Mouse (Mus musculus) CH12F3 (cell line): ENCODE measurements around the gene Urb2.
"Not testable (repeated sequence)": the region's sequence is repeated elsewhere in the genome, so short reads cannot be mapped to it uniquely, and the experiment has no call there.

Experiments used
- in situ Hi-C: fragments of 300-500 bp; cut with MboI; formaldehyde crosslinking; loops from 2 replicates; pipeline ENCODE4 v1.14.3; 2020; ENCODE audit warnings: low sequenced_read_pairs

The Urb2 gene

DNA sequence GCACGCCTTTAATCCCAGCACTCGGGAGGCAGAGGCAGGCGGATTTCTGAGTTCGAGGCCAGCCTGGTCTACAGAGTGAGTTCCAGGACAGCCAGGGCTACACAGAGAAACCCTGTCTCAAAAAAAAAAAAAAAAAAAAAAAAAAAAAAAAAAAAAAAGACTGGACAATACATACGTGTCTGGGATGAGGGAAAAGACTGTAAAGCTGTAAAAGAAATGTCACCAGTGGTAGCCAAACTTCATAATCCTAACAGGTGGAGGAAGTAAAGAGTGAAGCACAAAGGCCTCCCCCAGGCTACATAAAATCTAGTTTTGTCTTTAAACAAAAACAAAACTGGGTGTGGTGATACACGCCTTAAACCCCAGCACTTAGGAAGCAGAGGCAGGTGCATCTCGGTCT lies 7.0 kb upstream of the Urb2 start:
- in situ Hi-C loops = not testable (repeated sequence)

DNA sequence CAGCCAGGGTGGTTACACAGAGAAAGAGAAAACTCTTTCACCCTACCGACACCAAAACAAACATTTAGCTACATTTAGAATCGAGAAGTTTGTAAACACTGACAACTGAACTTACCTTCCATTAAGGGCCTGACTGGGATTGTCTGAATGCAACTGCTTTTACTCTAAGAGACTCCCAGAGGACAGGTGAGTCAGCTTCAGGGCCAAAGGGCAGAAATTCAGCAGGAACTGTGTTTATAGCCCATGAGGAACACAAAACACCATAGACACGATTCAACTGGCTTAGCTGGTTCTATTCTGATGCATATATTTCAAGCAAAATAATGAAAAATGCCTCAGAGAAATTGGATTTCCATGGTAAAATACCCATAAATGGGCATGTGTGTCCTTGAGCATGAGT lies 6.6 kb upstream of the Urb2 start:
- in situ Hi-C loops = no loop called here

DNA sequence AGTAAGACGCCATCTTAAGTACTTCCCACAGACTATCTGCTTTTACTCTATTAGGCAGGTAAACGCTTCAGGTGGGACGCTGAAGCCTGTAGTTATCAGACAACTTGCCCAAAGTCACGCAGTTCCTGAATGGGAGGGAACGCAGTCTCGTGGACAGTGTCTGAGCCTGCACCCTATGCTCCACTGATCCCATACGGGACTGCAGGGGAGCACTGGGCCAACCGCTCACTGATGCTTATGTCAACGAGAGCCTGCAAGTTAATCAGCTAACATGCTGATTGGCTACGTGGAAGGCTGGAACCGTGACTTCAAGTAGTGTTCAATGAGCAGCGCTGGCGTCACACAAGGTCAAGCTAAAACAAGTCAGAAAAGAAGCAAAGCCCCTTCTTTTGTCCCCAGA lies 1.5 kb upstream of the Urb2 start:
- in situ Hi-C loops = no loop called here

DNA sequence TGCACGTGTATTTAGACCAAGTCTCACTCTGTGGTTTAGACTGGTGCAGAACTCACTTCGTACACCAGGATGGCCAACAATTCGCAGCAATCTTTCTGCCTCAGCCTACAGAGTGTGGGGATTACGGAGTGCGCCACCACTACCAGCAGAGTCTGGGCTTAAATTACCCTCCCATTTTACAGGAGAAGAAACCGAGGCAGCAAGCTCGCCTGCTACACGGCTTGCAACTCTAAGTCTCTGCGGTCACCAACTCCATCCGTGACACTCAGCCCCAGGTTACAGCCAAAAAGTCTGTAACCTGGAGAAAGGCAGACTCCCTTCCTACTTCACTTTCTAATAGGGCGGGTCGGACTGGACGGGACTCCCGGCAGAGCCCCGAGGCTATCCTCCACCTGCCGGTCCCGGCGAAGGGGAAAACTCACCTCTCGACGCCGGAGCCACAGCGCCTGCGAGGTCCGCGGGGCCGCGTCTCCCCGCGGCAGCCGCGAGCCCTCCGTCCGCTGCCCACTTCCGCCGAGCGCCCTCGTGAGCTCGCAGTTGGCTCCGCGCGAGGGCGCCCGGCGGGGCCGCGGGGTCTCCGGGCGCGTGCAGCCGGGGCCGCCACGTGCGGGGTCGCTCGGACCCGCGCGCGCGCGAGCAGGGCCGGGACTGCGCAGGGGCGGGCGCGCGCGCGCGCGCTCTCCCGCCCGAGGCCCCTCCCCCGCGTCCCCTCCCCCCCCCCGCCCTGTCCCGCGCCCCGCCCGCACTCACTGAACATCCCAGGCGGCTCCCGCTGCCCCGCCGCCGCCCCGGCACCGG lies 670 bp upstream of the Urb2 start:
- in situ Hi-C loops = no loop called here

DNA sequence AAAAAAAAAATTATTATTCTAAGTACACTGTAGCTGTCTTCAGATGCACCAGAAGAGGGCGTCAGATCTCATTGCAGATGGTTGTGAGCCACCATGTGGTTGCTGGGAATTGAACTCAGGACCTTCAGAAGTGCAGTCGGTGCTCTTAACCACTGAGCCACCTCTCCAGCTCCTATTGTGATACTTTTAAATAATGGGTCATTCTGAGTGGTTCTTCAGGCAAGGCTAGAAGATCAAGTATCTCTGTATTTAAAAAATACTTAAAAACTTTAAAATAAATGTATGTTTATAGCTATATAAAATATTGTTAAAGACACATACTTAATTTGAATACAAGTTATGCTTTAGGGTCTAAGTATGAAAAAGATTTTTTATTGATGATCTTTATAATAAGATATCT lies 5.0 kb downstream of the Urb2 start:
- in situ Hi-C loops = not testable (repeated sequence)

DNA sequence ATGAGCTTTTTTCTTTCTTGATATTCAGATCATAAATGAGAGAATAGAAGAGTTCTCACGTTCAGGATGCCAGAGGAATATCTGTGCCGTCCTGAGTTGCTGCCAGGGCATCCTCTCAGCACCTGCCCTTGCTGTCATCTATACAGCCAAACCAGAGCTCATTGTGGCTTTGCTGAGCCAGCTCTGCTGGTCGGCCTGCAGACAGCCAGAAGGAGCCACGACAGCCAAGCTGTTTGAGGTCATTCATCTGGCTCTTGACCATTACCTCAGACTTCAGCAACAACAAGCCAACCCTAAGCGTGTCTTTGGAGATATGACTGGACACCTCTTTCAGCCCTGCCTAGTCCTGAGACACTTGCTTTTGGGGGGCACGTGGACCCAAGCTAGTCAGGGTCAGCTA lies 6.5 kb downstream of the Urb2 start:
- in situ Hi-C loops = no loop called here

DNA sequence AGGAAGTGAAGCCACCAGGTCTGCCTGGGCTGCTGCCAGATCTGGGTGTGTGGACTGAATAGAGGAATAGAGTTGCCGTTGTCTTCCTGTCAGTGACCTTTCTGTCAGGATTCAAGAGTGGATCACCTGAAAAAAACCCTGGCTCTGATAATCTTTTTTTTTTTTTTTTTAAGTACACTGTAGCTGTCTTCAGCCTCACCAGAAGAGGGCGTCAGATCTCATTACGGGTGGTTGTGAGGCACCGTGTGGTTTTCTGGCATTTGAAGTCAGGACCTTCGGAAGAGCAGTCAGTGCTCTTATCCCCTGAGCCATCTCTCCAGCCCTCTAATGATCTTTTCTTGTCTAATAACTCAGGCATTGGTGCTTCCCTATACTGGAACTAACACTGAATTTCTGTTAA lies 12.1 kb downstream of the Urb2 start:
- in situ Hi-C loops = no loop called here

DNA sequence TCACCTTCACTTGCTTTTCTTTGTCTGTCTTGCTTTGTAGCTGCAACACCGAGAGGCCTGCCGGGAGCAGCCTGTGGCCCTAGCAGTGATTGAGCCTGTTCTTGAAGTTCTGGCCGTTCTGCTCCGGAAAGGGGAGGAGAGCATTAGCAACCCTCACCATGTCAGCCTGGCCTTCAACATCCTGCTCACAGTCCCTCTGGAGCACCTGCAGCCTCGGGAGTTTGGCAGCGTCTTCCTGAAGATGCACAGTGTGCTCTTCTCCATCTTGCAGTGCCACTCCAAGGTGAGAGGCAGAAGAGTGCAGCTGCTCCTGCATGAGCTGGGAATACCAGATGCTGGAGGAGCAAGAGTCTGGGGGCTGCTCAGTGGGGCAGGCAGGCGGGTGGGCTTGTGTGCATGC lies 16.8 kb downstream of the Urb2 start:
- in situ Hi-C loops = no loop called here

DNA sequence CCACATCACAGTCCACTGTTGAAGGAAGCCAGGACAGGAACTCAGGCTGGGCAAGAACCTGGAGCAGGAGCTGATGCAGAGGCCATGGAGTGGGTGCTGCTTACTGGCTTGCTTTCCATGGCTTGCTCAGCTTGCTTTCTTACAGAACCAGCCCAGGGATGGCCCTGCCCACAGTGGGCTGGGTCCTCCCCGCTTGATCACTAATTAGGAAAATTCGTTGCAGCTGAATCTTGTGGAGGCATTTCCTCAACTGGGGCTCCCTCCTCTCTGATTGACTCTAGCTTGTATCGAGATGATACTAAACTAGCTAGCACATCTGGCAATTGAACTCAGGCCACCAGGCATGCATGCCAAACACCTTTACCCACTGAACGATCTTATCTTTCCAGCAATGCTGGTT lies 18.0 kb downstream of the Urb2 start:
- in situ Hi-C loops = no loop called here

DNA sequence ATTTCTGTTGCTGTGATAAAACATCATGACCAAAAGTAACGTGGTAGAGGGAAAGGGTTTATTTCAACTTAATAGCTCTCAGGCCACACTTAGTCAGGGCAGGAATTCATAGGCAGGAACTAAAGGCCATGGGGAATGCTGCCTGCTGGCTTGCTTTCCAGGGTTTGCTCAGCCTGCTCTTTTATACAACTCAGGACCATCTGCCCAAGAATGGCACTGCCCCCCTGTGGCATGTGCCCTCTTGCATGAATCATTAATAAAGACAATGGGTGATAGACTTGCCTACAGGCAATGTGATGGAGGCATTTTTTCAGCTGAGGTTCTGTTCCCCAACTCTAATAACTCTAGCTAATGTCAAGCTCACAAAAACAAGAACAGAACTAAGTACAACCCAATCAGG lies 20.9 kb downstream of the Urb2 start:
- in situ Hi-C loops = no loop called here

DNA sequence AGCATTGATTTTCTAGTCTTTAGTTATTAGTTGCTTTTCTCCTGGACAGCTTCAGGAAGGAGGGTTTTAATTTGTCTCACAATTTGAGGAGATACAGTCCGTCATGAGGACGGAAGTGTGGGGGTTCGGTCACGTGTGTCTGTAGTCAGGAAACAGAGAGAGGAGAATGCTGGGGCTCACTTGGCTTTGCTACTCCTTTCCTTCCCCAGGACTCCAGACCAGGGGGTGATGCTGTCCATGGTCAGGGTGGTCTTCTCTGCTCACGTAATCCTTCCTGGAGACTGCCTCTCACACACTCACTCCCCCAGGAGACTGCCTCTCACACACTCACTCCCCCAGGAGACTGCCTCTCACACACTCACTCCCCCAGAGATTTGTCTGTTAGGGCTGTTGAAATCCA lies 23.1 kb downstream of the Urb2 start:
- in situ Hi-C loops = no loop called here

DNA sequence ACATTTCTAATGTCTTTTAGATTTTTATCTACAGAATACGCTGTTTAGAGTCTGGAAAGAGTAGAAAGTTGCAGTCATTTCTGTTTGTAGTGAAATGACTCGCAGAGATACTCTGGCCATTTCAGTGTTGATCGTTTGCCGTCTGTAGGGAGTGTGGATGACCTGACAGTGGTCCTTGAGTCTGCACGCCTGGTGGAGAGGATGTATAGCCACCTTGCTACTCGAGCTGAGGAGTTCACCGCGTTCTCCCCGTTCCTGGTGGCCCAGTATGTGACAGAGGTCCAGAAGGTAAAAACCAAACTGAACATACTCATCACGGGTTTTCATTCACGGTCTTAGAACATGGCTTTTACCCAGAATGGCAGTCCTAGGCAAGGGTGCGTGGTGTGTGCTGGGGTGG lies 23.6 kb downstream of the Urb2 start:
- in situ Hi-C loops = no loop called here

DNA sequence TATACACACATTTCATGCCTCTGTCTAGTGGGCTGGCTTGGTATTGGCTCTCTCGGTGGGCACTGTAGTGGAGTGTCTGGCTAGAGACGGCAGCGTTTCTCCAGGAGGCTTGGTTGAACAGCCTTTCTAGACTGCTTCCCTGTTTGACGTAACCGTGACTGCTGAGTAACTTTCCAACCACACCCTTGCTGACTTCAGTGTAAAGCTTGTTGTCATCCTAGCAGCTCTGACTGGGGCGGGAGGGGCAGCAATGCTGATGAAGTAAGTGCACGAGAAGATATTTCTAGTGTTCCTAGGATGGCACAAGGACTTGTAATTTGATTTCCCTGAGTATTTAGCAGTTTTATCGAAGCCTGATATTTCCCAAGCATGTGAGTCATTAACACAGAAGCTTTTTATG lies 24.5 kb downstream of the Urb2 start:
- in situ Hi-C loops = no loop called here

DNA sequence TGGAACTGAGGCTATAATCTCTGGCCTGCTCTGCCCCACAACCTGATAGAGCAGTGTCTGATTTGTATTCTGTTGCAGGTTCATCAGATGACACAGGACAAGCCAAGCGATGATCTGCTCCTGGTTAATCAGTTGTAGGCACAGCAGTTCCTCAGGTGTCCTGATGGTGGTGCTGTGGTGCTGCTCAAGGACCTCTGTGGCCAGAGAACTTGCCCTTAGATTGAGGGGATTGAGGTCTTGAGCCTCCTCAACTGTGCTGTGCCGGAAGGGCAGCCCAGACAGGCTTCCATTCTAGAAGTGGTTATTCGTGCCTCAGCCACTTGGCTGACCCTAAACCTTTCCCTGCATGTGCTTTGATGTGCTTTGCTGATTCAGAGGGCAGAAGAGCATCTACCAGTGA lies 30.8 kb downstream of the Urb2 start:
- in situ Hi-C loops = loop anchor here (10.0 kb wide), 1 partner anchor 303 kb away; no protein-coding TSS in a partner anchor

DNA sequence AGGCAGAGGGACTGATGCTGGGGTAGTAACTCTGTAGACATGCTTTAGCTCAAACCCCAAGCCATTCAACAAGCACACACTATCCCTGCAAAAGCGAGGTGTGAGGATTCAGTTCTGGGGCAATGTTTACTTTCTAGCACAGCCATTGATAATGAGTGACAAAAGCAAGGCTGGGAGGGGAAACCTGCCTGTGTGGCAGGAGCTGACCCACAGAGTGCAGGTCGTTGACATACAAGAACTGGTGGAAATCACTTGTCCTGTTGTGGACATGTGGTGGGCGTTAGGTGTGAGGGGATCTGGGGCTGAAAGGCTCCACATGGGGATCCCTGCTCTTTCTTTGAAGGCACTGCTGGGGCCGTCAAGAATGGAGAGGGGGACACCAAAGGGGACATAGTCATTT lies 31.3 kb downstream of the Urb2 start:
- in situ Hi-C loops = loop anchor here (10.0 kb wide), 1 partner anchor 302 kb away; no protein-coding TSS in a partner anchor

DNA sequence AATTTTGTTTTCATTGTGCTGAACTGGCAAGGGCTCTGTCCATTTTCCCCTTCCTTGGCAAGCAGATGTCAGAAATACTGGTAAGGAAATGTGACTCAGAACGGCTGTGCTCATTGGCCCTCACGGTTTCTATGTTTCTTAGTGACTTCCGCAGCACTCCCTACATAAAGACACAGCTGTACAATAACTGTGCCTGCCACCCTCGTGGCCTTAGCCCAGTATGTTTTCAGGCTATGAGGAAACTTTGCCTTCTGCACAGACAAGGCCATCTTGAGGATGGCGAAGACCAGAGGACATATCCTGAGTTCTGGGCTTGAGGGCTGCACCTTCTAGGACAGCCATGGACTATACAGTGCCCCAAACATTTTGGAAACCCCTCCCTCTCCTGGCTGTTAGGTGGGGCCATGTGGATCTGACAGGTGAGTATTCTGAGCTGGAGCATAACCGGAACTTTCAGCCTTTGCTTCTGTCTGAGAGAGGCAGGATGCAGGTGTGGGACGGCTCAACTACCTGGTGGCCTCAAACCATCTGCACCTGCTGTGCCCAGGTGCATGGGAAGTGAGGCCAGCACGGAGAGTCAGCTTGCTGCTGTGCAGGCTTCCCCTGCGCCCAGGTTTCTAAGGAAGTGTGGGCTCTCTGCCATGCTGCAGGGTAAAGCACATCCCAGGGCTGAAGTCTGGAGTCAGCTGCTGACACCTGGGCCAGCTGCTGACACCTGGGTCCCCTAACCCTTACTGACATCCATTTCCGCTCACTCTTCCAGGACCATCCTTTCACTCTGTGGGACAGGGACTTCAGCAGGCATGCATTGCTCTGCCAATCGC lies 35.7 kb downstream of the Urb2 start:
- in situ Hi-C loops = loop anchor here (10.0 kb wide), 1 partner anchor 298 kb away; no protein-coding TSS in a partner anchor

DNA sequence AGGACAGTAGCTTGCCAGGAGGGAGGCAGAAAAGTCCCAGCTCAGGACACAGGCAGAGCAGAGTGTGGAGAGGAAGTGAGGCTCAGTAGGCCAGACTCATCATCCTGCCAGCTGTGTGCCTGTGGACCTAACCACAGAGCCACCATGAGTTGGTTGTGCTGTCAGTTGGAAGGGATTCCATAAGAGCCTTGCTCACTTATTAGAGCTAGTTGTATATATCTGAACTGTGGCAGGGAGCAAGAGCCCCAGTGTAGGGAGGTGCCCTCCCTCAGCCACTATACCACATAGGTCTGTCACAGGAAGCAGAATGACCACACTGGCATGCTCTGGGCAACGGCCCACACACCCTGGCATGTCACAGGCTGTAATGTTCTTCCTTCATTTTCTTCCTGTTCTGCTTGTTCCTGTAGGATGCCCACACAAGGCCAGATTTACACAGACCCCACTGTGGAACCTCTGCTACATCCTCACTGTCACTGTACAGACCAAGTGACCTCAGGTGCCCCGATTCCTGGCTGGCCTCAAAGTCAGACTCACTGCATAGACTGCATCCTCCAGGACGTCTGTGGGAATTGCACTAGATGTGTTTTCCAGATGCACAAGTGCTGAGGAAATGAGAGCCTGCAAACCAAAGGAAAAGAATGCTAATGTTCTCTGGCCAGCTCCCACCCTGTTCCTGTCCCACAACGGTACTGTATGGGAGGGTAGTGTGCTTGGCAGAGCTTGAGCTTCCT lies 45.2 kb downstream of the Urb2 start:
- in situ Hi-C loops = no loop called here

DNA sequence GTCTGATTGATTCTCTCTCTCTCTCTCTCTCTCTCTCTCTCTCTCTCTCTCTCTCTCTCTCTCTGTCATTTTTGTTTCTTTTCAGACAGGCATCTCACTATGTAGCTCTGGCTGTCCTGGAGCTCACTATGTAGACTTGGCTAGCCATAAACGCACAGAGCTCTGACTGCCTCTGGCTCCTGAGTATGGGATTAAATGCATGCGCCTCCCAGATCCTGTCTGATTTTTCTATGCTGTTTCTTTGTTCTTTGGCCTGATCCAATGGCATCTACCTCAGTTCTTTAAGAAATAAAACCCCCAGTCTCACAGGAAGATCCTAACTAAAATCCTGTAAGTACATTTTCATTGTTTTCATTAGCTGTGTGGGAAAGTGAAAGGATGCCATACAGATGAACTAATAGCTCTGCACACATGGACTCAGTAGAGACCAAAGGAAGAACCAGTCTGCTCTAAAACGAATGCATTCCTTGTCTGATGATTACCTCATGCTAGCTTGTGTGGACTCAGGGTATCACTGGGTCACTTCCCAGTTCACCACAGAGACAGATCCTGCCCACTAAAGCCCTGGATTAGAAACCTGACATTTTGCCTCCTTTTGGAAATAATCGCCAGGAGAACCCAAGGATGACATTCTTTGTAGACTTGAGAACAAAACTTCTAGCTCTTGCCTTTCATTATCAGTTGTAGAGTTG lies 45.9 kb downstream of the Urb2 start:
- in situ Hi-C loops = no loop called here

DNA sequence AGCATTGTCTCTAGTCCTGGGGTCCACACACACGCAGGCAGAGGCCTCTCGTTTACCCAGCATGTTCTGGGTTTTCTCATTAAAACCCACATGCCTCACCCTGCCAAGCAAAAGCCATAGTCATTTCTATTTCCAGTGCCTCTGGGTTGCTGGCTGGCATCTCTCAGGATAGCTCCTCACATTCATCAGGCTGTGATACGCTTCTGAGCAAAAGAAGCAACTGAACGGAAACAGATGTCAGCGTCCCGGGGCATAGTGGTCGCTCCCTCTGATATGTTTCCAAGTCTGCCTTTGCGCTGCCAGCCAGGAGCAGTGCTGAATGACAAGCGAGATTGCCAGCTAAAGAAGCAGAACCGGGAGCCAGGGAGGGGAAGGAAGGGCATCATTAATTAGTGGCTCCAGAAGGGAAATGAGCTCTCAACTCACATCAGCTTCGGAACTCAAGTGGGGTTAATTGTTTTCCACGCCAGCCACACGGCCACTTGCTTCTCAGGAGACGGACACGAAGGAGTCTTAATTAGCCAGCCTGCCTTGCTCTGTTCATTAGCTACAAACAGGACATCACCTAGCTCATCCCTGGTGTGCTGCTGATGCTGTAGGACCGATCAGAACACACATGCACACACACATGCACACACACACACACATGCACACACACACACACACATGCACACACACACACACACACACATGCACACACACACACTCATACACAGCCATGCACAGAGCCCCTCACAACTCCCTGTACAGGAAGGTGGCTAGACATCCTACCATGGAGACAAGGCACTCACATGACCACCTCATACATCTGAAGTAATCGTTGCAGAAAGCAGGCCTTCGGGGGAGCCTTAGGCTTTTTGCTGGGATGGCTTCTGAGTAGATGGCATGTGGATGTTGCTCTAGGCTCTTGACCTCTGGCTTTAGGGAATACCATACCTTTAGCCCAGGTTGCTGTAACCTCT lies 49.3 kb downstream of the Urb2 start:
- in situ Hi-C loops = no loop called here

DNA sequence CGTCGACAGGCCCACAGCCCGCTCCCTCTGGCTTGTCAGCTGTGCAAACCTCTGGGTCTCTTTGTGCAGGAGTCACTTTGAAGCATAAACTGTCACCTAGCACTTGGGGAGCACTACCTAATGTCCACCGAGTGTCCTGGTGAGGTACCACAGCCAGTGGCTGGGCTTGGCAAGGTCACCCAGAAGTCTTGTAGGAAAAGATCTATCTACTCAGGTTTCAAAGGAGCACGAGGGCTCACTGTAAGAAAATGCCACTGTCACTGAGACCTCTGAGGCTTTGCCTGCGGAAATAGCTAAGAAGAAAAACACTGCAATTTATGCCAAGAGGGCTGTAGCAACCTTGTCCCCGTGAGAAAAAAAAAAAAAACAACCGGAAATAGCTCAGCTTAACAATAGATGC lies 54.7 kb downstream of the Urb2 start:
- in situ Hi-C loops = no loop called here
